In genomic region chr4:139598950-139599518, GRCm38 (mm10) we compare ENCODE assay signal across 8 mouse cellular contexts. TPM values are rescaled to one million over a fixed set of nuclear protein-coding genes. Genes with fewer than 3 reads are reported as not detected.
DNase-seq lines count a peak whose midpoint lies in the region; ATAC-seq lines count a peak whose summit lies in the region.

No protein-coding gene starts in this region.

- H3K27me3 ChIP-seq in hindbrain, embryonic 14.5 days (ENCODE audit: control insufficient read depth, insufficient read depth, low read length), result no peaks in the 10 kb centered on the region

- H3K9me3 ChIP-seq in hindbrain, embryonic 14.5 days (ENCODE audit: control insufficient read depth, low read length), result no peaks in the 10 kb centered on the region

- peak overlapping the region; percentile 48 for H3K9ac ChIP-seq in hindbrain, embryonic 14.5 days

- DNase-seq in Muller cell, postnatal 12 days (ENCODE audit: inconsistent ontology term), result peak; percentile 93
- DNase-seq in cerebellum, postnatal 36 days, result peak; percentile 47 to 58
- peak; percentile 82 for DNase-seq in gastrocnemius, adult 18-20 months (ENCODE audit: low spot score)
- DNase-seq in hindbrain, embryonic 14.5 days (ENCODE audit: low spot score), result peak; percentile 75
- DNase-seq in left cerebral cortex, postnatal 25 days (ENCODE audit: low spot score in 2 of 2), result peak; percentile 69 to 83
- peak; percentile 95 for DNase-seq in mesoderm, embryonic 11.5 days (ENCODE audit: low read depth, low spot score)
- DNase-seq in right cerebral cortex, postnatal 36 days (ENCODE audit: low spot score in 2 of 2), result peak; percentile 59 to 62

- peak overlapping the region; percentile 44 for H3K4me2 ChIP-seq in hindbrain, embryonic 14.5 days (replicated peaks)

- ATAC-seq in hindbrain, embryonic 14.5 days (ENCODE audit: low FRiP score), result peak; percentile 57
- no peak for ATAC-seq in megakaryocyte-erythroid progenitor cell, adult 5-6 weeks (replicated peaks; ENCODE audit: low FRiP score, low TSS enrichment, poor library complexity, severe bottlenecking)

- peak overlapping the region; percentile 80 for H3K27ac ChIP-seq in hindbrain, embryonic 14.5 days

- intact Hi-C loops in left cerebral cortex, postnatal 25 days (cut with DNase I), result no loop called here

- H3K4me1 ChIP-seq in hindbrain, embryonic 14.5 days (replicated peaks; ENCODE audit: control insufficient read depth, insufficient read depth, low read length), result peaks cover 55% of the 10 kb centered on the region

- WGBS in hindbrain, embryonic 14.5 days, result under 1% methylated on average over 12 of the region's 12 CpGs

- 0 out of 2 replicates have a peak, but pooled peaks cover under 1% of the 10 kb centered on the region for H3K36me3 ChIP-seq in hindbrain, embryonic 14.5 days (replicated peaks; ENCODE audit: control insufficient read depth, insufficient read depth)

- H3K4me3 ChIP-seq in hindbrain, embryonic 14.5 days (replicated peaks; ENCODE audit: low read length), result no peak overlapping the region

RNA-seq across cellular contexts. Expression of gene Gm21969, which starts 4.0 kb away (rescaled TPM):
- not detected for total RNA-seq in gastrocnemius, adult 18-20 months (2021)
- polyA plus RNA-seq in hindbrain, embryonic 14.5 days (2014; fragmentation: Nextera tagmentation; extraction: Ambion mirVana), result 0.07 TPM in 1 of 2 replicates, not detected in the other
- total RNA-seq in left cerebral cortex, postnatal 25 days (2021), result not detected
- total RNA-seq in megakaryocyte-erythroid progenitor cell, adult 5-6 weeks (2014; fragmentation: Nextera tagmentation), result not detected in 2 replicates
- total RNA-seq in megakaryocyte-erythroid progenitor cell, adult 5-6 weeks (2017), result not detected in 2 replicates

RNA-seq across cellular contexts. Expression of gene Aldh4a1, which starts 23.6 kb away (rescaled TPM):
- 10 to 100 TPM; 57.6 to 64.8 TPM for total RNA-seq in gastrocnemius, adult 18-20 months (2021)
- 18.1 and 18.8 TPM in 2 replicates for polyA plus RNA-seq in hindbrain, embryonic 14.5 days (2014; fragmentation: Nextera tagmentation; extraction: Ambion mirVana)
- total RNA-seq in left cerebral cortex, postnatal 25 days (2021), result 10 to 100 TPM; 15.9 to 17.3 TPM
- 8.0 and 13.2 TPM in 2 replicates for total RNA-seq in megakaryocyte-erythroid progenitor cell, adult 5-6 weeks (2014; fragmentation: Nextera tagmentation)
- total RNA-seq in megakaryocyte-erythroid progenitor cell, adult 5-6 weeks (2017), result 9.9 and 13.3 TPM in 2 replicates

RNA-seq across cellular contexts. Expression of gene Tas1r2, which starts 54.3 kb away (rescaled TPM):
- total RNA-seq in gastrocnemius, adult 18-20 months (2021), result not detected
- polyA plus RNA-seq in hindbrain, embryonic 14.5 days (2014; fragmentation: Nextera tagmentation; extraction: Ambion mirVana), result not detected in 2 replicates
- not detected for total RNA-seq in left cerebral cortex, postnatal 25 days (2021)
- not detected in 2 replicates for total RNA-seq in megakaryocyte-erythroid progenitor cell, adult 5-6 weeks (2014; fragmentation: Nextera tagmentation)
- not detected in 2 replicates for total RNA-seq in megakaryocyte-erythroid progenitor cell, adult 5-6 weeks (2017)
